ENCODE assay signal across 8 mouse cellular contexts in genomic region chr12:100198967-100199660, GRCm38 (mm10). TPM values are rescaled to one million over a fixed set of nuclear protein-coding genes. Genes with fewer than 3 reads are reported as not detected.
DNase-seq lines count a peak whose midpoint lies in the region; ATAC-seq and TF ChIP-seq lines count a peak whose summit lies in the region.

TSS of gene Calm1 (plus strand) at chr12:100199435.

- peak within 1 kb of the TSS; percentile 100 for H3K4me3 ChIP-seq in hindbrain, embryonic 11.5 days (ENCODE audit: low read depth, low read length)

- H3K36me3 ChIP-seq in hindbrain, embryonic 11.5 days (ENCODE audit: control insufficient read depth, insufficient read depth, low read length) = no peaks in the 10 kb centered on the region; the same call in 1 of the 2 replicates

- H3K4me2 ChIP-seq in hindbrain, embryonic 11.5 days (replicated peaks; ENCODE audit: low read depth, low read length) = peak within 1 kb of the TSS; percentile 87

- no peak for TF ChIP-seq CTCF in Patski (IDR thresholded peaks at IDR 0.05)

- H3K9me3 ChIP-seq in hindbrain, embryonic 11.5 days (ENCODE audit: control insufficient read depth, low read length) = no peaks in the 10 kb centered on the region

- no peaks in the 10 kb centered on the region for H3K27me3 ChIP-seq in Patski
- H3K27me3 ChIP-seq in hindbrain, embryonic 11.5 days (ENCODE audit: control insufficient read depth, insufficient read depth, low read length) = no peaks in the 10 kb centered on the region

- POLR2A ChIA-PET in Patski (lab: Charles Lee) = interaction anchor here (1.7 kb wide), 1 partner anchor 11 kb away, joined by 10 read pairs; no protein-coding TSS in a partner anchor

- CTCF ChIA-PET in Patski (lab: Charles Lee) = no interaction called here

- peak within 1 kb of the TSS; percentile 95 for H3K9ac ChIP-seq in hindbrain, embryonic 11.5 days (ENCODE audit: low read depth, low read length)

- H3K27ac ChIP-seq in hindbrain, embryonic 11.5 days (ENCODE audit: low read depth, low read length) = peak within 1 kb of the TSS; percentile 79

- peaks cover 7% of the 10 kb centered on the region; the same call in 1 of the 2 replicates for H3K4me1 ChIP-seq in hindbrain, embryonic 11.5 days (replicated peaks; ENCODE audit: control insufficient read depth, insufficient read depth, low read length)

- DNase-seq in Patski (ENCODE audit: low read depth, low spot score) = peak; percentile 72
- DNase-seq in cerebellum, postnatal 10 days = peak; percentile 98
- peak; percentile 84 to 93 for DNase-seq in frontal cortex, postnatal 10 days (ENCODE audit: low spot score in 2 of 2)
- peak; percentile 95 for DNase-seq in hindbrain, embryonic 11.5 days (ENCODE audit: low spot score)
- DNase-seq in layer of hippocampus, postnatal 14 days (ENCODE audit: low spot score in 2 of 2) = peak; percentile 95
- peak; percentile 97 for DNase-seq in lung, postnatal 14 days
- peak; percentile 96 for DNase-seq in ovary, postnatal 36 days (ENCODE audit: low spot score)
- DNase-seq in thymus, postnatal 14 days = peak; percentile 96

- under 1% methylated on average over 58 of the region's 58 CpGs for WGBS in hindbrain, embryonic 11.5 days

- ATAC-seq in Patski = peak; percentile 64
- ATAC-seq in hindbrain, embryonic 11.5 days (ENCODE audit: low FRiP score) = peak; percentile 90

- in situ Hi-C loops in Patski (cut with MboI; ENCODE audit: low pct_unique_long_range_greater_than_20kb) = no loop called here

RNA-seq across cellular contexts. Expression of gene Calm1, which starts in this region (rescaled TPM):
- polyA plus RNA-seq in Patski (2021) = 442 TPM
- 1,456 and 1,584 TPM in 2 replicates for polyA plus RNA-seq in hindbrain, embryonic 11.5 days (2014; fragmentation: Nextera tagmentation; extraction: Ambion mirVana)
- 1,000 to 10,000 TPM; 1,788 to 1,825 TPM for total RNA-seq in layer of hippocampus, postnatal 14 days (2021)

Comparison
In these comparisons a context has a peak if more than half of its experiments do, and no peak if none do; other contexts are left out.
1. Peak in every context shown above with its lines: DNase-seq, ATAC-seq, H3K4me3 ChIP-seq and H3K27ac ChIP-seq.